Mouse (Mus musculus) ES-Bruce4 (cell line): ENCODE data around the gene Tatdn2.

Experiments
- CTCF ChIP-seq: IDR thresholded peaks from one replicate; pipeline ENCODE4 v1.8.1; 2011; ENCODE audit warnings: low read depth, low read length
- POLR2A ChIP-seq: IDR thresholded peaks from one replicate; pipeline ENCODE4 v1.8.1; 2011; ENCODE audit warnings: low read length; ENCODE audit not compliant: insufficient read depth

GRCm38 (mm10) chr6:113714276-113714675 is 17.4 kb downstream of the Tatdn2 start:
- TF ChIP-seq CTCF (no peak), POLR2A (no peak)
